Mouse (Mus musculus): ENCODE data around the gene Aqp9. TPM values are rescaled to one million over a fixed set of nuclear protein-coding genes. Genes with fewer than 3 reads are reported as not detected.

Gene Aqp9
- polyA plus RNA-seq, 1 experiment from 2014 or later, result 0.38 TPM

GRCm38 (mm10) chr9:71103521-71103920, 65.0 kb downstream of the Aqp9 start:
- H3K9me3 ChIP-seq (ENCODE audit: control insufficient read depth, low read length), result no peaks in the 10 kb centered on the region
- ATAC-seq (replicated peaks; ENCODE audit: low FRiP score, low TSS enrichment, low read depth), result no peak
- H3K27me3 ChIP-seq (replicated peaks; ENCODE audit: control insufficient read depth, insufficient read depth, low read length), result no peaks in the 10 kb centered on the region
- no peak for DNase-seq (ENCODE audit: low spot score)
- no peak overlapping the region for H3K9ac ChIP-seq (ENCODE audit: low read length)
- no peaks in the 10 kb centered on the region for H3K4me1 ChIP-seq (replicated peaks; ENCODE audit: control insufficient read depth, insufficient read depth, low read length)
- no peaks in the 10 kb centered on the region for H3K36me3 ChIP-seq (ENCODE audit: control insufficient read depth, insufficient read depth, low read length)
- no peak overlapping the region for H3K27ac ChIP-seq (ENCODE audit: low read depth)
- WGBS, result 88% methylated on average over 5 of the region's 5 CpGs
- no peak overlapping the region for H3K4me2 ChIP-seq (ENCODE audit: low read length)
- no peak overlapping the region for H3K4me3 ChIP-seq (ENCODE audit: low read depth, low read length)

DNA sequence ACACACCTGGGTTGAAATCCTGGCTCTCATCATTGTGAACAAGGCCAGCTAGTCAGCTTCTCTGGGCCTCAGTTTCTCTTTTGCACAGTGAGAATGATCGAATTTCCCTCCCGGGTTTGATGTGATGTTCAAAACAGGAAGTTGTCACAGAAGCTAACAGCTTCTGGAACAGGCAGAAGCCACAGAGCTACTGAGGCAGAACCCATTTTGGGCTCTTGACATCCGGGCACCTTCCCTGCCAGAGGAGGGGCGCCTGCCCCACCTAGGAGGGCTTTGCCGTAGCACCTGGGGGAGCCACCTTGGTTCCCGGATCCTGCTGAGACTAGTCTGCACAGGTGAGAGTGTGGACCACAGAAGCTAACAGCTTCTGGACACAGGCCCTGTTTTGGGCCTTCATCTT, 74.4 kb downstream of the Aqp9 start:
- Histone ChIP-seq H3K4me3 (ENCODE audit: low read depth, low read length) (no peak overlapping the region), H3K4me2 (ENCODE audit: low read length) (no peak overlapping the region), H3K9me3 (ENCODE audit: control insufficient read depth, low read length) (no peaks in the 10 kb centered on the region), H3K9ac (ENCODE audit: low read length) (no peak overlapping the region), H3K4me1 (replicated peaks; ENCODE audit: control insufficient read depth, insufficient read depth, low read length) (no peaks in the 10 kb centered on the region), H3K36me3 (ENCODE audit: control insufficient read depth, insufficient read depth, low read length) (no peaks in the 10 kb centered on the region), H3K27me3 (replicated peaks; ENCODE audit: control insufficient read depth, insufficient read depth, low read length) (no peaks in the 10 kb centered on the region), H3K27ac (ENCODE audit: low read depth) (no peak overlapping the region)
- ATAC-seq (replicated peaks; ENCODE audit: low FRiP score, low TSS enrichment, low read depth) (no peak), DNase-seq (ENCODE audit: low spot score) (no peak)
- 85% methylated on average over 6 of the region's 6 CpGs for WGBS

DNA sequence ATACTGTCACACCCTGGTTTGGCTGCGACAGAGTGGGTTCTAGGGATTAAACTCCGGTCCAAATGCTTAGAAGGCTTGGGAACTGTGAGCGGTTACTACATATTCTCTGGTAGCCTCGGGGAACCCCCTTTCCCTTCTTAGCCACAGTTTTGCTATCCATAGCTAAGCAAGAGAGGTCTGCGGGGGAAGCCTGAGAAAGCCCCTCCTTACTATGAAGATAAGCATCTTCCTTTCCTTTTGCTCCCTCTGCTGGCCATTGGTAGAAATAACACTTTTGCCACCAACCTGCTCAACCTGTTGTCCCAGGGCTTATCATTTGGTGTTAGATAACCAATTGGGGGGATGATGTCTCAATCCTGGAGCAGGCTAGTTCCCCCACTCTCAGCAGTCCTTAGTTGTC, 76.4 kb downstream of the Aqp9 start:
- H3K27me3 ChIP-seq (replicated peaks; ENCODE audit: control insufficient read depth, insufficient read depth, low read length), result no peaks in the 10 kb centered on the region
- DNase-seq (ENCODE audit: low spot score), result peak; percentile 57
- H3K9ac ChIP-seq (ENCODE audit: low read length), result no peak overlapping the region
- H3K36me3 ChIP-seq (ENCODE audit: control insufficient read depth, insufficient read depth, low read length), result no peaks in the 10 kb centered on the region
- 63% methylated on average over 5 of the region's 5 CpGs for WGBS
- no peaks in the 10 kb centered on the region for H3K4me1 ChIP-seq (replicated peaks; ENCODE audit: control insufficient read depth, insufficient read depth, low read length)
- no peak overlapping the region for H3K4me3 ChIP-seq (ENCODE audit: low read depth, low read length)
- no peaks in the 10 kb centered on the region for H3K9me3 ChIP-seq (ENCODE audit: control insufficient read depth, low read length)
- H3K4me2 ChIP-seq (ENCODE audit: low read length), result no peak overlapping the region
- ATAC-seq (replicated peaks; ENCODE audit: low FRiP score, low TSS enrichment, low read depth), result no peak
- no peak overlapping the region for H3K27ac ChIP-seq (ENCODE audit: low read depth)

GRCm38 (mm10) chr9:71079201-71079600, 89.3 kb downstream of the Aqp9 start:
- Histone ChIP-seq H3K4me3 (ENCODE audit: low read depth, low read length) (no peak overlapping the region), H3K36me3 (ENCODE audit: control insufficient read depth, insufficient read depth, low read length) (no peaks in the 10 kb centered on the region), H3K4me1 (replicated peaks; ENCODE audit: control insufficient read depth, insufficient read depth, low read length) (no peaks in the 10 kb centered on the region), H3K27me3 (replicated peaks; ENCODE audit: control insufficient read depth, insufficient read depth, low read length) (no peaks in the 10 kb centered on the region), H3K9me3 (ENCODE audit: control insufficient read depth, low read length) (no peaks in the 10 kb centered on the region), H3K9ac (ENCODE audit: low read length) (no peak overlapping the region), H3K4me2 (ENCODE audit: low read length) (no peak overlapping the region), H3K27ac (ENCODE audit: low read depth) (no peak overlapping the region)
- 58% methylated on average over 7 of the region's 7 CpGs for WGBS
- ATAC-seq (replicated peaks; ENCODE audit: low FRiP score, low TSS enrichment, low read depth), result no peak
- DNase-seq (ENCODE audit: low spot score), result no peak

DNA sequence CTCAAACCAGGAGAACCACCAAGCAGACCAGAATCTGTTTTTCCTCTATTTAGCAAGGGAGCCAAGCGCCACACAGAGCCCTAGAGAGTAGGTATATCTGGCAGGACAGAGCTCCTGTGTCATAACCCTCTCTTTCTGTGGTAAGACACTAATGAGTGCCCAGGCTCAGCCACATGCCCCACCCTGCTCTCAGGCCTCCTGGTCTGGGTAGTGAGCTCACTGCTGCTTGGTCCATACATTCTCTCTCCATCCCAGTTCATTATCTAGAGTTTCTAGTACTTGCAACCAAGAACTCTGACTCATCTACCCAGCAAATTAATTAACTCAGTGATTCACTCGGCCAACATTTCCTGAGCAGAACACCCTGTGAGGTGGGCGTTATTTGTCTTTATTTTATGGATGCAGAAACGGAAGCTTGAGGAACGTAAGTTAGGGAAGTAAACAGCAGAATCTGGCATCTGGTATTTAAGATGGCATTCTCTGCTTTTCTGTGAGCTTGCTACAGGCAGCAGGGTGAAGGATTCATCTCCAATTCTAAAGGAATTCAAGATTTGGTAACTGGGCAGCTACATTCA, 91.1 kb downstream of the Aqp9 start:
- ATAC-seq (replicated peaks; ENCODE audit: low FRiP score, low TSS enrichment, low read depth), result no peak
- 79% methylated on average over 5 of the region's 5 CpGs for WGBS

DNA sequence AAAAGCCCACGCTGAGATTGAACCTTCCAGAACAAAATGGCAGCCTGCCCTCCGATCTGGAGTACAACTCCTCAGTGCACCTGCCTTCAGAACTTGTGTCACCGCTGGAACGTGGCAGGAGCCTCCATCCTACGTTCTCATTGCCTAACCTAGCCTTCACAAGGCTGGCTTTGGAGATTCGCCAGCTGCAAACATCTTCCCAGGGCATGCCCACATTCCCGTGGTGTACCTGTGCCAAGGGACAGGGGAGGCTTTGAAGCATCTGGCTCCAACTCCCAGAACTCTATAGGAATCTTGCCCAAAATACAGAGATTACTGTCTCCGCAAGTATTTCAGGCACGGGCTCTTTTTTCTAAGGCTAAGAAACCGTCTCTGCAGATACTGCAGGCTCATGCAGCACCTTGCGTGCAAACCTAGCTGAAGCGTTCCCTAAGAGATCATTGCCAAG, 92.3 kb downstream of the Aqp9 start:
- Histone ChIP-seq H3K9me3 (ENCODE audit: control insufficient read depth, low read length) (no peaks in the 10 kb centered on the region), H3K27ac (ENCODE audit: low read depth) (no peak overlapping the region), H3K4me2 (ENCODE audit: low read length) (no peak overlapping the region), H3K4me3 (ENCODE audit: low read depth, low read length) (no peak overlapping the region), H3K4me1 (replicated peaks; ENCODE audit: control insufficient read depth, insufficient read depth, low read length) (no peaks in the 10 kb centered on the region; the same call in 1 of the 2 replicates), H3K9ac (ENCODE audit: low read length) (no peak overlapping the region), H3K27me3 (replicated peaks; ENCODE audit: control insufficient read depth, insufficient read depth, low read length) (no peaks in the 10 kb centered on the region), H3K36me3 (ENCODE audit: control insufficient read depth, insufficient read depth, low read length) (no peaks in the 10 kb centered on the region)
- WGBS, result 84% methylated on average over 12 of the region's 12 CpGs
- DNase-seq (ENCODE audit: low spot score), result no peak
- no peak for ATAC-seq (replicated peaks; ENCODE audit: low FRiP score, low TSS enrichment, low read depth)

More for the DNA sequence above, 91.1 kb downstream of the Aqp9 start:
- H3K9ac ChIP-seq (ENCODE audit: low read length), result no peak overlapping the region
- H3K27ac ChIP-seq (ENCODE audit: low read depth), result no peak overlapping the region
- DNase-seq (ENCODE audit: low spot score), result no peak
- H3K36me3 ChIP-seq (ENCODE audit: control insufficient read depth, insufficient read depth, low read length), result no peaks in the 10 kb centered on the region
- no peaks in the 10 kb centered on the region for H3K9me3 ChIP-seq (ENCODE audit: control insufficient read depth, low read length)
- H3K4me1 ChIP-seq (replicated peaks; ENCODE audit: control insufficient read depth, insufficient read depth, low read length), result no peaks in the 10 kb centered on the region
- H3K4me3 ChIP-seq (ENCODE audit: low read depth, low read length), result no peak overlapping the region
- no peak overlapping the region for H3K4me2 ChIP-seq (ENCODE audit: low read length)
- H3K27me3 ChIP-seq (replicated peaks; ENCODE audit: control insufficient read depth, insufficient read depth, low read length), result no peaks in the 10 kb centered on the region

DNA sequence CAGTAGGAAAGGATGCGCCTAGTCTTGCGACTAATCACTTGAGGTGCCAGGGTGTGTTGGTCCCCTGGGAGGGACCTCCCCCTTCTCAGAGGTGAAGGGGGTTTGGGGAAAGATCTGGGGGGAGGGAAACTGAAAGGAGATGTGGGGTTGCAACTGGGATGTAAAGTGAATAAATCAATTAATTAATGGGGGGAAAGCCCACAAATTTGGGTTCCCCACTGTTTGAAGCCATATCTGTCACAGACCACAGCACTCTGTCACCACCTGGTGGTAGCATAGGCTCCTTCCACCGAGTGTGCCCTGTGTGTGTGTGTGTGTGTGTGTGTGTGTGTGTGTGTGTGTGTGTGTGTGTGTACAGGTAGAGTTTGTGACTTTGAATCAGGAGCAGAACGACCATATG, 94.7 kb downstream of the Aqp9 start:
- Histone ChIP-seq H3K27ac (ENCODE audit: low read depth) (no peak overlapping the region), H3K9ac (ENCODE audit: low read length) (no peak overlapping the region), H3K4me3 (ENCODE audit: low read depth, low read length) (no peak overlapping the region), H3K4me2 (ENCODE audit: low read length) (no peak overlapping the region), H3K9me3 (ENCODE audit: control insufficient read depth, low read length) (no peaks in the 10 kb centered on the region), H3K36me3 (ENCODE audit: control insufficient read depth, insufficient read depth, low read length) (no peaks in the 10 kb centered on the region), H3K4me1 (replicated peaks; ENCODE audit: control insufficient read depth, insufficient read depth, low read length) (no peaks in the 10 kb centered on the region; the same call in 1 of the 2 replicates), H3K27me3 (replicated peaks; ENCODE audit: control insufficient read depth, insufficient read depth, low read length) (no peaks in the 10 kb centered on the region)
- peak; percentile 52 for DNase-seq (ENCODE audit: low spot score)
- no peak for ATAC-seq (replicated peaks; ENCODE audit: low FRiP score, low TSS enrichment, low read depth)
- WGBS, result 55% methylated on average over 4 of the region's 4 CpGs

DNA sequence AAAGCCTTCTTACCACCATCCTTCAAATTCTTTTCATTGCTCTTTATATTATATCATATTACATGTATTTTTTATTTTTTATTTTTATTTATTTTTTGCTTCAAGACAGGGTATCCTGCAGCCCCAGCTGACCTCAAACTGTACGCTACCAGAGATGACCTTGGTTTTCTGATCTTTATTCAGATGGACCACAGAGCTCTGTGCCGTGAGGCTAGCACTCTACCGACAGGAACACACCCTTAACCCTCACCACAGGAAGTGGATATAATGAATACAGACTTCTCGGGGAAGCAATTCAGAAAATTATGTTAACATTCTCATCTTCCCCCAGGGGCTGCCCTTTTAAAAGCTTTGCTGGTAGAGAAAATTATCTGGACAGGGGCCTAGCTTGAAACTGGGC, 95.4 kb downstream of the Aqp9 start:
- DNase-seq (ENCODE audit: low spot score) (no peak), ATAC-seq (replicated peaks; ENCODE audit: low FRiP score, low TSS enrichment, low read depth) (no peak)
- WGBS, result 48% methylated on average over 4 of the region's 4 CpGs
- no peak overlapping the region for H3K9ac ChIP-seq (ENCODE audit: low read length)
- H3K4me1 ChIP-seq (replicated peaks; ENCODE audit: control insufficient read depth, insufficient read depth, low read length), result no peaks in the 10 kb centered on the region; the same call in 1 of the 2 replicates
- no peaks in the 10 kb centered on the region for H3K36me3 ChIP-seq (ENCODE audit: control insufficient read depth, insufficient read depth, low read length)
- H3K4me3 ChIP-seq (ENCODE audit: low read depth, low read length), result no peak overlapping the region
- H3K27ac ChIP-seq (ENCODE audit: low read depth), result no peak overlapping the region
- no peaks in the 10 kb centered on the region for H3K9me3 ChIP-seq (ENCODE audit: control insufficient read depth, low read length)
- H3K4me2 ChIP-seq (ENCODE audit: low read length), result no peak overlapping the region
- H3K27me3 ChIP-seq (replicated peaks; ENCODE audit: control insufficient read depth, insufficient read depth, low read length), result no peaks in the 10 kb centered on the region

GRCm38 (mm10) chr9:71072502-71072901, 96.0 kb downstream of the Aqp9 start:
- Histone ChIP-seq H3K4me2 (ENCODE audit: low read length) (no peak overlapping the region), H3K4me3 (ENCODE audit: low read depth, low read length) (no peak overlapping the region), H3K9me3 (ENCODE audit: control insufficient read depth, low read length) (no peaks in the 10 kb centered on the region), H3K4me1 (replicated peaks; ENCODE audit: control insufficient read depth, insufficient read depth, low read length) (no peaks in the 10 kb centered on the region; the same call in 1 of the 2 replicates), H3K36me3 (ENCODE audit: control insufficient read depth, insufficient read depth, low read length) (no peaks in the 10 kb centered on the region), H3K9ac (ENCODE audit: low read length) (no peak overlapping the region), H3K27ac (ENCODE audit: low read depth) (no peak overlapping the region), H3K27me3 (replicated peaks; ENCODE audit: control insufficient read depth, insufficient read depth, low read length) (no peaks in the 10 kb centered on the region)
- DNase-seq (ENCODE audit: low spot score) (peak; percentile 39), ATAC-seq (replicated peaks; ENCODE audit: low FRiP score, low TSS enrichment, low read depth) (no peak)
- 76% methylated on average over 7 of the region's 7 CpGs for WGBS
